Mouse (Mus musculus): ENCODE measurements around the gene Ylpm1.

DNA sequence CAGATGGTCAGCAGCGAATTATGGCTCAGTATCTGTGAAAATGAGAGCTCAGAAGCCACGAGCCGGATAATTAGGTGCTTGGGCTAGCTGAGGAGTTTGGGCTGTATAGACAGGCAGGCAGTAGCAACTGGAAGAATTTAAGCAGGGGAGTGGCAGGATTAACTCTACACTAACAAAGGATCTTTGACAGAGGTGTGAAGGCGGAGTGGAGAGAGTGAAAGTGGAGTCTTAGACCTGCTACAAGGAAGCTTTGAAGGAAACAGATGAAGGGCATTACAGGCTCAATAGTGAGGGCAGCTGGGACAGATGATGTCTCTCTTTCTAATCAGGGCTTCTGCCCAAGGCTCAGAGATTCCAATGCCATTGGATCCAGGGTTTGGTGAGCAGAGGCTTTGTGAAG is 113.3 kb downstream of the Ylpm1 start:
- TF ChIP-seq CTCF (conservative IDR thresholded peaks at IDR 0.05; ENCODE audit: insufficient read depth, insufficient read length, low read depth, low read length), result no peak
- TF ChIP-seq POLR2A (IDR thresholded peaks at IDR 0.05; ENCODE audit: low read depth, low read length), result no peak

Data from kidney, adult 2 months (tissue).